Mouse (Mus musculus): ENCODE results near the gene Rgs14.

GRCm38 (mm10) chr13:55399300-55400038 is 29.9 kb downstream of the Rgs14 start:
- TF ChIP-seq EP300 (IDR thresholded peaks at IDR 0.05; ENCODE audit: insufficient read depth, low read depth, low read length), result no peak
- no peak for TF ChIP-seq CTCF (IDR thresholded peaks at IDR 0.05; ENCODE audit: low read depth, low read length)
- TF ChIP-seq POLR2A (IDR thresholded peaks at IDR 0.05; ENCODE audit: insufficient read depth, low read length), result no peak
